Mouse (Mus musculus): ENCODE measurements around the gene Bola3. TPM values are rescaled to one million over a fixed set of nuclear protein-coding genes. Genes with fewer than 3 reads are reported as not detected.
A peak's percentile ranks its signal among the peaks of the same experiment; 100 is the strongest.
"Not testable (repeated sequence)": the region's sequence is repeated elsewhere in the genome, so short reads cannot be mapped to it uniquely, and the experiment has no call there.

The Bola3 gene
- total RNA-seq, 2 experiments from 2014 or later = 130 to 162 TPM

- DNase-seq (ENCODE audit: low spot score in 2 of 2) = not testable (repeated sequence)
Observed at GRCm38 (mm10) chr6:83345285-83345684, 3.7 kb upstream of the Bola3 start.

DNA sequence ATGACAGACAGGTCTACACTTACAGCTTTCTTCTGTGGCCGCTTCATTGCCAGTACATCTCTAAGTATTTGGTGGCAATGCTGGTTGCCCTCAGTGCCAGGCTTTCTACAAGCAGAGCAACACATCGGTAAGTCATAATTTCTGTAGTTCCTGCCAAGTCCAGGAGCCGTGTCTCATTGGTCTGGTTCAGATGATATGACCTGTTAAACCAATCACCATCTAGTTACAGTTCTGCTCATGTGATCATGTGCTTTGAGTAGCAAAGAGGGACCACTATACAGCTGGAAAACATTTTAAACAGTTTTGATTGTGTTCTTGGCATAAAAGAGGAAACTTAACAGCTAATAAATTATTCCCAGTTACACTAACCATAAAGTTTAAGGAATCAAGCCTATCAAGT, 1.0 kb upstream of the Bola3 start:
- DNase-seq (ENCODE audit: low spot score in 2 of 2) = no peak

DNA sequence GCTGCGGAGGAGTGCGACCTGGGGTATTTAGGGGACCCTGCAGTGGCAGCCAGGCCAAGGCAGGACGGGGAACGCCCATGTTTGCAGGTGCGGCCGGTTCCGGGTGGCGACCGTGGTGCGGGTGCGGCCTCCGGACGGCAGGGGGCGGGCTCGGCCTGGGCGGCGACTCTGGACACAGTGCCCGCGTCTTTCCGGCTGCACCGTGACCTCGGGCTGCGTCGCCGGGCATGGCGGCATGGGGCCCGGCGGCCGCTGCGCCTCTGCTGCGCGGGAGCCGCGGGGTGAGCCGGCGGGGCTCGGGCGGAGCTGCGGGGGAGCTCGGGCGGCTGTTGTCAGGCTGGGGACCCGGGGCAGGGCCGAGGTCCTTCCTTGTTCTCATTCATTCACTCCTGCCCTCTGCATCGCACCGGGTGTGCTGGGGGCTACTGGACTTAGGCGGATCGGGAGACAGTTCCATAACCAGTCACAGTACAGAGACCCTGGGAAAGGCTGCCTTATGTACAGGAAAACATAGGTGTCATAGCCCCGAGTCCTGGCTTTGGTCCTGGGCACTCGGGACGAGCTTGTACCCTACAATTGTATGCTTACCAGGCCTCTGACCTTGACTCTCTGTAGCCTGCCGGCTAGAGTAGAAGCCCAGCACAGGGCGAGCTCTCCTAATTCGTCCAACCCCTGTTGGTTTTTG, 469 bp downstream of the Bola3 start:
- peak; percentile 86 to 96 for DNase-seq (ENCODE audit: low spot score in 2 of 2)

DNA sequence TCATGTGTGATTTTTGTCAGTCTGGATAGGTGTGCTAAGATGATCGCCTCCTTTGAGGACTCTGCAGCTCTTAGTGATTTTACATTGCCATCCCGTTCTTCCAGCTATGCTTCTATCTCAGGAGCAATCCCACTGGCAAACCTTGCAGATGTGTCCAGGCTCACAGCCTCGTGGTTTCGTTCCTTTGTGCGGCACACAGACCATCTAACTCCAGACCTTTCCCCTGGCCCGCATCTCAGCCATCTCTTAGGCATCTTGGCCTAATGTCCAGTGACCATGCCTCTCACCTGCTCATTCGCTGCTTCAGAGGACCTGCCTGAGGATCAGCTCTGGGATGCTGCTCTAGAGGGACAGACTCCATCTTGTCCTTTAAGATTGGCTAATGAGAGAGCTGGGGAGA, 1.2 kb downstream of the Bola3 start:
- DNase-seq (ENCODE audit: low spot score in 2 of 2) = no peak

GRCm38 (mm10) chr6:83350851-83351405, 2.0 kb downstream of the Bola3 start:
- DNase-seq (ENCODE audit: low spot score in 2 of 2) = no peak

DNA sequence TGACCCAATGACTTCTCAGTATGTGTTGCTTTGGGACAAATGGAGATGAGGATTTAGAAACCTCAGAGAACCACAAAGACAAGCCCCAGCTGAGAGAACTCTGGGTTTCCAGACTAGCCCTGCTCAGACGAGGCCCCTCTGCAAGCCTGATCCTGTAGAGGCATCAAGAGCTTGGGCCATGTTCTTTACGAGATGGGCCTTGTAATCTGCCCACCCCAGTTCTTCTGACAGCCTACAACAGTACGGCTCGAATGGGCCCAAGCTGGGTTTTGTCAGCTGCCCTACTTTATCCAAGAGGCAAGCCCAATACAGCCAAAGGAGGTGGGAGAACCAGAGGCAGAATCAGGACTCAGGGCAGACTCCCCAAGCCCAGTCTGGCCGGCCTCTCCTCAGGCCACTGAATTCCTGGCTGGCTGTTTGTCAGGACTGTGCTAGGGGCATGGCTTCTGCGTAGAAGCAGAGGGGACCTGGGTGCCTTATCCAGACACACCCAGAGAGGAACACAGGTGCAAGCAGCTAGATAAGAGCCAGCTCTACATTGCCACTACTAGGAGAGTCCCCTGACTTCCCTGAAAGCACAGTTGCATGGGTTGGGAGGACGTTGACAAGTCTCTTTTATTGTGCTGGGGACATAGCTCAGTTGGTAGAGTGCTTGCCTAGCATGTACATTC, 2.7 kb downstream of the Bola3 start:
- no peak for DNase-seq (ENCODE audit: low spot score in 2 of 2)

DNA sequence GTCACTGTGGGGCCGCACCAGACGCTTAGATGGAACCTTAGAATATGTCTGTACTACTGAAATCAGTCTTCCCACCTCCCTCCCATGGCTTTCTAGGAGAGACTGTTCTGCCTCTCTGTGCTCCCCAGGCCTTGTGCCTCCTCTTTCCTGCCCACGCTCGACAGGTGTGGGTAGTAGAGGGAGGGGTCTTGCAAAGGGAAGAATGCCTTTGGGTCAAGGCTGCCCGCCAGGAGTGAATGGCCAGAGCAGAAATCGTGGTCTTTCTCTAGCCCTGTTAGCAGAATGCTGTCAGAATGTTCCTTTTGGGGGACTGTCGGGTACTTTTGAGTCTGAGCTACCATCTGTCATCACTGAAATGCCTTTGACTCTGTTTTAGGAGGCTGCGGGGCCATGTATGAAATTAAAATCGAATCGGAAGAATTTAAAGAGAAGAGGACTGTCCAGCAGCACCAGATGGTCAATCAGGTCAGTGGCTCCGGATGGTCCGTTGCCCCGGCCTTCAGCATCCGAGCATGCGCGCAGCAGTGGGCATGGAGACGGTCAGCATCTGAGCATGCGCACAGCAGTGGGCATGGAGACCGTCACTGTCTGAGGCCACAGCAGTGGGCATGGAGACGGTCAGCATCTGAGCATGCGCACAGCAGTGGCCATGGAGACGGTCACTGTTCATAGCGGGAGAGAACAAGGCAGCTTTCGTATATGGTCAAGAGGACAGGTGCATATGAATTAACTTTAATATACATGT, 3.9 kb downstream of the Bola3 start:
- no peak for DNase-seq (ENCODE audit: low spot score in 2 of 2)

GRCm38 (mm10) chr6:83354856-83355781, 6.2 kb downstream of the Bola3 start:
- no peak for DNase-seq (ENCODE audit: low spot score in 2 of 2)

GRCm38 (mm10) chr6:83356569-83357138, 7.7 kb downstream of the Bola3 start:
- DNase-seq (ENCODE audit: low spot score in 2 of 2) = peak; percentile 70 to 77

DNA sequence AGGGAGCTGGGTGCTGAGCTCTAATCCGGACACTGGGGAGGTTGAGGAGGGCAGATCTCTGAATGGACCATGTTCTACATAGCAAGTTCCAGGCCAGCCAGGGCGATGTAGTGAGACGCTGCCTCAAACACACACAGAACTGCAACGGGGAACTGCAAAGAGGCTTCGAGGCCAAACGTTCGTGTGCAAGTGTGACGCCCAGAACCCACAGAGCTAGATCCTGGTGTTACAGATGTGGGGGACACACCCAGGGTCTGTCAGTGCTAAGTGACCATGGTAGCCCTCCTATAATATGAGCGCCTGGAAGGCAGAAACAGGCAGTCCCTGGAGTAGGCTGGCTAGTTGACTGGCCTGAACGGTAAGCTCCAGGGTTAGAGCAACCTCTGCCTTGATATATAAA, 8.5 kb downstream of the Bola3 start:
- no peak for DNase-seq (ENCODE audit: low spot score in 2 of 2)

DNA sequence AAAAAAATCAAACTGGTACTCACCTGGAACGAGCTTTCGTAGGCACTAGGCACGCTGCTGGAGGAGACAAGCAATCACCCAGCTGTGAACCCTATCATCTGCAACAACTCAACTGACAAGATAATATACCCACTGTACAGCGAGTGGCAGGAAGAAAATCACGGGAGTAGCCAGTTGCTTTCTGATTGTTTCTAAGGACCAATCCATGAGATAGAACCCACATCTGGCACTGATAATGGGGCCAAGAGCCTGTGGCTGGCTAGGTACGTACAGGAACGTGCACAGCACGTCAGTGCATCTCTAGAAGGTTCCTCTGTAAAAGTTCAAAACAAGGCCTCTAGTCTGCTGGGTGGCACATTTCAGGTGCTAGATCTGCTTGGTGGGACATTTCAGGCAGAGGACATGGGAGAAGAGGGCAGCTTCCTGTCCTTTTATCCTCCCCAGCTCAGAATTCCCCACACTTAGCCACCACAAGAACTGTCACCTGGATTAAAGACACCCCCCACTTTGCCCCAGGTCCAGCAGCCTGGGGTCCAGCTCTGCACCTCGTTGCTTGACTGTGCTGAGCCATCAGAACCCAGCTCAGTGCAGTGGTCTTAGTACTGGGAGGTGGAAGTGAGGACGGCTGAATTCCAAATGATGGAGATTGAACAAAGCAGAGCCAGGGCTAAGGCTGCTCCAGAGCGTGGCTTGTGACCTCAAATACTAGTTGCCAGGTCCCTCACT, 12.7 kb downstream of the Bola3 start:
- no peak for DNase-seq (ENCODE audit: low spot score in 2 of 2)

DNA sequence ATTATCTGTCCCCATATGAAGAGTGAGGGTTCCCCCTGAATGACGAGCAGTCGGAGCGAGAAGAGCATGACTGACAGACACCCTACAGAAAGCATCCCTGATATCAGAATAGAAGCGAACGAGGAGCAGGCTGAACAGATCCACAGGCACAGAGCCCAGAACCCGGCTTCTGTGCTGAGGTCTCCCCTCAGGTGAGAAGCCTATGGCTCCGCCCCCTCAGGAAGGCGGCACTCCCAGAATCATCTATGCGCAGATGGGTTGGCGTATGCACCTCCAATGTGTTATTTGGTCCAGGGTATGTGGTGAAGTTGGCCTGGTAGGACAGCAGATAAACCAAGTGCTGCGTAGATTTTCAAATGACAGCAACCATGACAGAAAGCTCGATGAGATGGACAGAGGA, 14.1 kb downstream of the Bola3 start:
- DNase-seq (ENCODE audit: low spot score in 2 of 2) = no peak

DNA sequence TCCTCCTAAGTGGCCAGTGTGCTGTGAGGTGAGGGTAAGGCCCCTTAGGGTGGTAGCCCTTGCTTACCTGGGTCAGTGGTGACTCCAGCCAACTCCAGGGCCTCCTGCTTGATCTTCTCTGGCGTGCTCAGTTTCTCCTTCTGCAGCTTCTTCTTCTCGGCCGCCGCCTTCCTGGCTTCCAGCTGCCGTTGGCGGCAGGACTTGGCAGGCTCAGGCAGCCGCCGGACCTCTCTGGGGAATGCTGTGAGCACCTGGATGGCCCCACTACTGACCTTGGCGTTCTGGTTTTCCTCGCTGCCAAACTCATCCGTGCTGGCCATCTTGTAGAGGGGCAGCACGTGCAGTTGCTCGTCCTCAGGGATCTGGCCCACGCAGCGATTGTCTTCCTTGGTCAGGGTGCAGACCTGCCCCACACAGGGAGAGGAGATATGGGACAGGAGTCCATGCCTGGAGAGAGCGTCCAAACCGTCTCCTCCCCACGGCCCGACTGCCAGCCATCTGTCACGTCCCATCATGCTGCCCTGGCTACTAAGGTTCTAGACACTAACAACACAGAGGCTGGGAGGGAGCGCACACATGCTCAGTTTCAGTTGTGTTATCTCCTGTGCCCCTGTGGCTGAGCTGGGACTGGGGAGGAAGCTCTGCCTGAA, 21.5 kb downstream of the Bola3 start:
- no peak for DNase-seq (ENCODE audit: low spot score in 2 of 2)

DNA sequence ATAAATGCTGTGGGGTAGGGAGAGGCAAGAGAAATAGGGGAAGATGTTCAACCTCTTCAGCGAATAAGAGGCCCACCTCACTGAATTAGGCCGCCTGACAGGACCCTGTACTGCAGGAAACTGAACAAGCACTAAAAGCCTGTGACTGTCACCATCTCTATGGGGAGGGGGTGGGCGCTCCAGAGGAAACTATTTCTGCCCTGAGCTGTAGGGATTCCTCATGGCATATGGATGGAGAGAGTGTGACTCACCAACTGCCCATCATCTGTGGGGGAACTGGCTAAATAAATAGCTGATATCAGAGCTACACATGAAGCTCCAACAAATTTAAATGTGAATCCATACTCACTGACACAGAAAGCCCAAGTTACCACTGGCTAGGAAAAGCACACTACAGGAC, 22.4 kb downstream of the Bola3 start:
- no peak for DNase-seq (ENCODE audit: low spot score in 2 of 2)

- DNase-seq (ENCODE audit: low spot score in 2 of 2) = no peak
Observed at GRCm38 (mm10) chr6:83373704-83374300, 24.9 kb downstream of the Bola3 start.

GRCm38 (mm10) chr6:83381510-83382491, 32.9 kb downstream of the Bola3 start:
- DNase-seq (ENCODE audit: low spot score in 2 of 2) = no peak

GRCm38 (mm10) chr6:83385569-83386090, 36.7 kb downstream of the Bola3 start:
- DNase-seq (ENCODE audit: low spot score in 2 of 2) = no peak

Data from adrenal gland, postnatal 4 days (tissue).